Mouse (Mus musculus): ENCODE results near the gene Glce.

The Glce gene

GRCm38 (mm10) chr9:62122508-62123215 lies at the start of gene Glce:
TSS of gene Glce (minus strand) at chr9:62122655.
- peak; percentile 97 to 98 for DNase-seq (ENCODE audit: low spot score in 2 of 2)

DNA sequence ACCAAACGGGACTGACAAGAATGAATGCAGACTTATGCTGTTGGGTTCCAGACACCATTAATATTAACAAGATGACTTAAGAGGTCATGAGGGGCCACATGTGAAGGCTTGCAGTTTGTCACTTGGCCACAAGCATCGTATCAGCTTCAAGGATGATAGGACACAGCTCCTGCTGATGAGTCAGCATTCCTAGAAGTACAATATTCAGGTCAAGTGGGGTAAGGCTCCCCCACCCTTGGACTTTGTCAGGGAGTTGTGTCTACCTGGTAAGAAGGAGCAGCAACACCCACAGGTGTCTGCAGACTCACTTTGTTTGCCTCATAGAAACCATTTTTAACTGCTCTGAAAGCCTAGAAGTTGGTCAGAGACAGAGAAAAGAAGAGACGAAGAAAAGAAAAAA lies 49.8 kb upstream of the Glce start:
- no peak for DNase-seq (ENCODE audit: low spot score in 2 of 2)

DNA sequence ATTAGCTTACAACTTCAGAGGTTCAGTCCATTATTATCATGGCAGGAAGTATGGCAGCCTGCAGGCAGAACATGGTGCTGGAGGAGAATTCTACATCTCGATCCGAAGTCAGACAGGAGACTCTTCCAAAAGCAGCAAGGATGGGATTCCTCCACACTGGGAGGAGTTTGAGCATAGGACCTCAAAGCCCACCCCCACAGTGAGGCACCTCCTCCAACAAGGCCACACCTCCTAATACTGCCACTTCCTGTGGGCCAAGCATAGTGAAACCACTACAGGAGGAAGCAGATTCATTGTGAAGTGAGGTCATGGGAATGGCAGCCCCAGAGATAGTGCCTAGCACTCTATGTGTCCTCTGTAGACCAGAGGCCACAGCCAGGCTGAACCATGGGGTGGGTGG lies 48.5 kb upstream of the Glce start:
- no peak for DNase-seq (ENCODE audit: low spot score in 2 of 2)

GRCm38 (mm10) chr9:62166621-62167020 lies 44.2 kb upstream of the Glce start:
- no peak for DNase-seq (ENCODE audit: low spot score in 2 of 2)

GRCm38 (mm10) chr9:62166186-62166585 lies 43.7 kb upstream of the Glce start:
- no peak for DNase-seq (ENCODE audit: low spot score in 2 of 2)

- no peak for DNase-seq (ENCODE audit: low spot score in 2 of 2)
These were observed 40.4 kb upstream of the Glce start for GRCm38 (mm10) chr9:62162889-62163291.

- no peak for DNase-seq (ENCODE audit: low spot score in 2 of 2)
These were observed 38.3 kb upstream of the Glce start for GRCm38 (mm10) chr9:62160788-62161187.

GRCm38 (mm10) chr9:62158746-62159145 lies 36.3 kb upstream of the Glce start:
- no peak for DNase-seq (ENCODE audit: low spot score in 2 of 2)

DNA sequence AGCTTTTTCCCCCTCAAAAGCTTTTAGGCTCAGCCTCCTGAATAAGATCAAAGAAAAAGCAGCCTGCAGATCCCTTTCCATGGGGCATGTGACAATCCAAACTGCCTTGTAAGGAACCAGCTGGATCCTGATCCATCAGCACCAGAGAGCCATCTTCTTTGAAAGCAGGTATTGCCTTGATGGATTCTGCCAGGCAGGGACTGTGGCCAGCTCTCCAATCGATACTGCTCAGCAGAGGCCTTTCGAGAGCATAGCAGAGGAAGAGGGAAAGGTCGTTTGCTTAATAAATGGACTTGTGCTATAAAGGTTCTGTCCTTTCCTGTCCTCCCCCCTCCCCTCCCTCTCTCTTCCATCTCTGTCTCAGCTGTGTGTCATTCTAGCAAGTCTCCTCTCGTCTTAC lies 33.4 kb upstream of the Glce start:
- no peak for DNase-seq (ENCODE audit: low spot score in 2 of 2)

DNA sequence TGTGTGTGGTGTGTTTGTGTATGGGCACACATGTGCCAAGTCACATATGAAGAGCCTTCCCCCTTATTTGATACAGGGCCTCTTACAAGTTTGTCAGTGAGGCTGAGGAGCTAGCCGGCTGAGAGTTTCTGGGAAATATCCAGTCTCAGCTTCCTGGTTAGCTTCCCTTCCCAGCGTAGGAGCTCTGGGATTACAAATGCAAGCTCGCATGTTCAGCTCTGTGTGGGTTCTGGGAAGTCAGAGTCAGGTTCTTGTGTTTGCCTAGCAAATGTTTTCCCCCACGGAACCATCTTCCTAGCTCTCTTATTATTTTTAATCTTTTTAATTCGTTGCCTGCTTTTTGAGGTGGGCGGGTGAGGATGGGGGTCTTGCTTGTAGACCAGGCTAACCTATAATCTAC lies 32.9 kb upstream of the Glce start:
- no peak for DNase-seq (ENCODE audit: low spot score in 2 of 2)

- no peak for DNase-seq (ENCODE audit: low spot score in 2 of 2)
These were observed 32.5 kb upstream of the Glce start for GRCm38 (mm10) chr9:62154956-62155355.

GRCm38 (mm10) chr9:62154551-62154950 lies 32.1 kb upstream of the Glce start:
- no peak for DNase-seq (ENCODE audit: low spot score in 2 of 2)

DNA sequence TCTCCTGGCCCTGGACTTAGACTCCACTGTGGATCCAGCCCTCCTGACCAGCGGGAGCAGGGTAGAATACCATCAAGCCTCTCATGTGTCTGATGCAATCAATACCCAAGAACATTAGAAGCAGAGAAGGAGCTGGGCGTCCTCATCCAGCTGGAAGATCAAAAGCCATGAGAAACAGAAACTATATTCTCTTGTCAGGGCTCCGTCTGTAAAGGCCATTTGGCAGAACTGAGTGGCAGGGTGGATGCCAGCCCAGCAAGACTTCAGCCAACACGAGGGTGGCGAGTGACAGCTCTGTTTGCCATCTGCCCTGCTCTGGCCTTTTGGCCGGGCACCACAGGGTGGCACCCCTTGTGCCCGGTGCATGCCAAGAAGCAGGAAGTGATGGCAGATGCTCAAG lies 30.8 kb upstream of the Glce start:
- DNase-seq (ENCODE audit: low spot score in 2 of 2), result peak; percentile 15 to 17

- no peak for DNase-seq (ENCODE audit: low spot score in 2 of 2)
These were observed 30.1 kb upstream of the Glce start for GRCm38 (mm10) chr9:62152506-62152905.

GRCm38 (mm10) chr9:62145198-62145597 lies 22.7 kb upstream of the Glce start:
- DNase-seq (ENCODE audit: low spot score in 2 of 2), result no peak

GRCm38 (mm10) chr9:62143428-62143827 lies 21.0 kb upstream of the Glce start:
- DNase-seq (ENCODE audit: low spot score in 2 of 2), result no peak

GRCm38 (mm10) chr9:62139027-62139426 lies 16.6 kb upstream of the Glce start:
- no peak for DNase-seq (ENCODE audit: low spot score in 2 of 2)

DNA sequence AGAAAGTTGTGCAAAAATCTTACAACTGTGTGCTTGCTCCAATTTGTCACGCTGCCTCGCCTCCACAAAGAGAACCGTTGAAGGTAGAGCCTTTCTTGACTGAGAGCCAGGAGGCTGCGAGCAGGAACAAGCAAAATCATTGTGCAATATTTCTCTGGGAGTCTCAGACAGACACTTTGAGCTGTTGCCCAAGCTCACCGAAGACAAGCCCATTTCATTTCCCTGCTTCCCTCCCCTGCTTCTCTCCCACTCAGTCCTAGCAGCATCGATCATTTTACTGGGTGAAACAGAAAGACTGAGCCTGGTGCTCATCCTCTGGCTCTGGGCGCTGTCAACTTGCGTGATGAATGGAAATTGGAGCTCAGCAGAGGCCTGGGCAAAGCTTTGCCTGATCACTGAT lies 14.8 kb upstream of the Glce start:
- peak in 1 of 2 experiments; percentile 23 for DNase-seq (ENCODE audit: low spot score in 2 of 2)

DNA sequence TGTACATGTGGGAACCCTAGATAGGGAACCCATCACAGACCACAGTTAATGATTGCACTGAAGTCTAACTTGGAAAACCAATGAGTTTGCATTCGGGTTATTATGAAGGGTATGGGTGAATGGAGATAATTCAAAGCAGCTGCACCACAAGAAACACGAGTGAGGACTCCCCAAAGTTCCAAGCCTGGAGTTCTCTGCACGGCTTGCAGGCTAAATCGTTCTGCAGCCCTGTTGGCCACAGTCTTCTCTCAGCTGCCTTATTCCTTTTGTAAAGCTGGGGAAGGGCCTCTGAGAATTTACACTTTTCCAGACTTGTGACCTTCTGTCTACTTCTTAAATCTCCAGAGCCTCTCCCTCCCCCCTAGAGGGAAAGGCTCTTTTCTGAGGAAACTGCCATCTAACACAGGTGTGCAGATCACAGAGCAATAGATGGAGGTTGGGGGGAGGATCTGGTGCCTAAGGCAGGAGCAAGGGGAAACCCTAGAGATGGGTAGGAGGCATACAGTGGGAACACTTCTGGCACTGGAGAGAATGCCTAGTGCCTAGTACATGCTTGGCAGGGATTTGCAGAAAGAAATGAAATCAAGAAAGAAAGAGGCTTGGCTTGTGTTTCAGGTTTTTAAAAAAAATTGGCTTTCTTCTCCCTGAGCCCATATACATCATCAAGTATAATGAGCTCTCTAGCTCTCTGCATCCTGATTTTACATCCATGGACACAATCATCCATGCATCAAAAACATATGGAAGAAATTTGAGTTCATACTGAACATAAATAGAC lies 9.7 kb upstream of the Glce start:
- DNase-seq (ENCODE audit: low spot score in 2 of 2), result no peak

- DNase-seq (ENCODE audit: low spot score in 2 of 2), result no peak
These were observed 8.3 kb upstream of the Glce start for GRCm38 (mm10) chr9:62130746-62131145.

- DNase-seq (ENCODE audit: low spot score in 2 of 2), result no peak
These were observed 5.6 kb upstream of the Glce start for GRCm38 (mm10) chr9:62128056-62128455.

DNA sequence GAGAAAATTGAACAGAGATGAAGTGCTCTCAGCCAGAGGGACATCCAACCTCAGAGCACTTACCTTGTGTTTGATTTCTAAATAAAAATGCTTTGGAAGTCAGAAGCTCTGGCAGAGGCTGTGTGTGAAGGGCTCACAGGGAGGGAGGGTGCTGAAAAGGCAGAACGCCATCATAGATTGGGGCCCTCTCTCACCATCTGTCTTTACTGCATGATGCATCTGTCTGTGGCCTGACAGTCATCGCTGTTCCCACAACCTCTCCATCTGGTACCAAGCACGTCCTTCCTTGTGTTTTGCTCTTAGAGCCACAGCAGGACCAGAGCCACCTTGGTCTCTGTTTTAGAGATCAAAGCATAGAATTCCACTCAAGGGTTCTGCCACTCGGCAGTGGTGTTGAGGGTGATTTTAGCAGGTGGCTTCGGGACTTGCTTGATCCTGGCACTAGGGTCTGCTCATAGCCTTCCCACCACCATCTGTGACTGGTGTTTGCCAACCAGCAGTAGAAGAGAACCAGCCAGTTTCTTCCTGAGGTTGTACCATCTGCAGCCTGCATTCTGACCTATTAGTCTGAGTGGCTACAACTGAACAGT lies 3.6 kb upstream of the Glce start:
- no peak for DNase-seq (ENCODE audit: low spot score in 2 of 2)

- no peak for DNase-seq (ENCODE audit: low spot score in 2 of 2)
These were observed 1.8 kb upstream of the Glce start for GRCm38 (mm10) chr9:62124266-62124665.
